Mouse (Mus musculus): ENCODE data around the gene Hmx2. TPM values are rescaled to one million over a fixed set of nuclear protein-coding genes. Genes with fewer than 3 reads are reported as not detected.

Hmx2 gene
- polyA plus RNA-seq, 1 experiment from 2014 or later, result not detected

DNA sequence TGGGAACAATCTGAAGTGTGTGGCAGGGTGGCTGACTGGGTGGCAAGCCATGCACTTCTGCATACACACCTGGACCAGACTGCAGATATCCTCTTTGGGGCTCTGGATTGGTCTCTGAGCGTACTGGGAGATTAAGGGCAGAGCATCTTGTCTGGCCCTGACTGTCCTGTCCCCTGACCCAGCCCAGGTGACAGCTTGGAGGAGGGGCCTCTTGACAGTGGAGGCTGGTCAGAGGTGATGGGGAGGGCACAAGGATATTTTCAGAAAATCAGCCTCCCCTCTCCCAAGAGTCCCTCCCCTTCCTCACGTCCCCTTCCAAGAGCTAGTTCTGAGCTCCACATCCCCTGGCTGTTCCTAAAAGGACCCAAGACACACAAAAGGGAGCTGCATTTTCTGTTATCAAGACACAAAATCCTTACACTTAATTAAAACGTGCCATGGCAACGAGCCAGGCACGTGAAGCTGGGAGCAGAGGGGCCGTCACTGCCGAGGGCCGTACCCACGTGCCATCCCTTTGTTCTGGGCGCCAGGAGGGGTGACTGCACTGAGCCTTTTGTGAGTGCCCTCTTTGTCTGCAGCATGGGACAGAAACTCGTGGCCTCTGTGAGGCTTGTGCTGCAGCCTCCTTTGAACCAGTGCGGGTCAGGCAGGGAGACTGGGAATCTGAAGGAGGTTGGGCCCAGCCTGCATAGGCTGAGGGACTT is 49.4 kb downstream of the Hmx2 start:
- Histone ChIP-seq H3K79me2 (ENCODE audit: inconsistent target) (no peaks in the 10 kb centered on the region), H3K27ac (no peak overlapping the region), H3K36me3 (ENCODE audit: inconsistent target) (no peaks in the 10 kb centered on the region), H3K4me3 (ENCODE audit: inconsistent target) (no peak overlapping the region)
- WGBS (ENCODE audit: missing documents), result 38% methylated on average over 12 of the region's 12 CpGs

DNA sequence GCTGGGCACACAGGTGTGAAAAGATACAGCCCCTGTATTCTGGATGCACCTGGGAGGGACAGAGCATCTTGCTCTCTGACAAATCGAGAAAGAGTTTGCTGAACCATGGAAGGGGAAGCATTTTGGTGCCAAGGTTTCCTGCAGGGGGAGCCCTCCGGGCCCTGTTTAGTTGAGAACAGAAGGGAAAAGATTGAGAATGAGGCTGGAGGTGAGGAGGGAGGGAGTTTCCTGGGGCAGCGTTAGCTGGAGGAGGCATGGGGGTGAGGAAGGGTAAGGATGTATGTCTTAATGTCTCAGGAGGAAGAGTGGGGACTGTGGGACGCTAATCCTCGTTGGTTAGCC is 49.9 kb downstream of the Hmx2 start:
- Histone ChIP-seq H3K4me3 (ENCODE audit: inconsistent target) (no peak overlapping the region), H3K79me2 (ENCODE audit: inconsistent target) (no peaks in the 10 kb centered on the region), H3K27ac (no peak overlapping the region), H3K36me3 (ENCODE audit: inconsistent target) (no peaks in the 10 kb centered on the region)
- WGBS (ENCODE audit: missing documents), result 9% methylated on average over 5 of the region's 5 CpGs

DNA sequence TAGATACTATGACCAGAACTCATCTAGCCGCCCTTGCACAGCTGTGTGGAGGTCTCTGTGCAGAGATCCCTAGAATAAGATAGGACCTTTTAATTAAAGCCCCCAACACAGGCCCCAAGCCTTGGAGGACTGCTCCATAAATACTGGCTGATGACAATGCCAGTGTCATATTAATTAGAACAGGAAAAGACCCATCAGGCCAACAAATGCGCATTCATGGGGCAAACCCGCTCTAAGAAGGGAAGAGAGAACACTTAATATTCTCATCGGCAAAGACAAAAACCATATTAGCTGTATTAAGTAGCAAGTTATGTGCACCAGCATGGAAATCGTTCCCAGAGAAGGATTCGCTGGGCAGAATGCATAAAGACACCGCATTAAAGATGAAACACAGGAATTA is 53.5 kb downstream of the Hmx2 start:
- Histone ChIP-seq H3K79me2 (ENCODE audit: inconsistent target) (no peaks in the 10 kb centered on the region), H3K4me3 (ENCODE audit: inconsistent target) (no peak overlapping the region), H3K36me3 (ENCODE audit: inconsistent target) (no peaks in the 10 kb centered on the region), H3K27ac (no peak overlapping the region)
- 93% methylated on average over 7 of the region's 7 CpGs for WGBS (ENCODE audit: missing documents)

DNA sequence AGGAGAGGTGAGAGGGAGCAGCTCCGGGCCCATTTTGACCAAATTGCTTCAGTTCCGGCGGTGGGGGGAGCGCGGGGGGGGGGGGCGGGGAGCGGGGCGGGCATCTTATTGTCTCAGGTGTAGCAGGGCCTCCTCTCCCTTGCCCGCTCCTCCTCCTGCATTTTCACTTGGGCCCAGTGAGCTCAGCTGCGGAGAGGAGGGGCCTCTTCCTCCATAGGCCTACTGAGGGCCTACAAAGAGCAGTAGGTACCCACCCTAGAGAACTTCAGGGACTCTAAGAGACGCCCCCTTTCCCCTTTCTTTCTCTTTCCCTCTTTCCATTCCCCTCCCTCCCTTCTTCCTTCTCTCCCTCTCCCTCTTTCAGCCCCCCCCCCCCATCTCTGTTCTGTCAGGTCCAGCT is 54.6 kb downstream of the Hmx2 start:
- Histone ChIP-seq H3K27ac (no peak overlapping the region), H3K4me3 (ENCODE audit: inconsistent target) (no peak overlapping the region), H3K79me2 (ENCODE audit: inconsistent target) (no peaks in the 10 kb centered on the region), H3K36me3 (ENCODE audit: inconsistent target) (no peaks in the 10 kb centered on the region)
- WGBS (ENCODE audit: missing documents), result 24% methylated on average over 10 of the region's 11 CpGs

- WGBS (ENCODE audit: missing documents), result 91% methylated on average over 10 of the region's 10 CpGs
- Histone ChIP-seq H3K27ac (no peak overlapping the region), H3K36me3 (ENCODE audit: inconsistent target) (no peaks in the 10 kb centered on the region), H3K4me3 (ENCODE audit: inconsistent target) (no peak overlapping the region), H3K79me2 (ENCODE audit: inconsistent target) (no peaks in the 10 kb centered on the region)
Measured at GRCm38 (mm10) chr7:131604946-131605345, 56.4 kb downstream of the Hmx2 start.

- H3K27ac ChIP-seq, result no peak overlapping the region
- H3K4me3 ChIP-seq (ENCODE audit: inconsistent target), result no peak overlapping the region
- H3K79me2 ChIP-seq (ENCODE audit: inconsistent target), result no peaks in the 10 kb centered on the region
- 59% methylated on average over 4 of the region's 4 CpGs for WGBS (ENCODE audit: missing documents)
- no peaks in the 10 kb centered on the region for H3K36me3 ChIP-seq (ENCODE audit: inconsistent target)
Measured at GRCm38 (mm10) chr7:131605481-131605880, 56.9 kb downstream of the Hmx2 start.

Other genes with a start within 250 kb of the Hmx2 start
- not detected in 3 replicates for gene Cuzd1, start 226.5 kb upstream of the Hmx2 start, polyA plus RNA-seq (2018)
- gene Fam24b, start 219.3 kb upstream of the Hmx2 start, polyA plus RNA-seq (2018), result not detected in 3 replicates
- not detected in 3 replicates for gene Fam24a, start 214.9 kb upstream of the Hmx2 start, polyA plus RNA-seq (2018)
- 2.7 to 8.3 TPM (median 8.1 TPM) in 3 replicates for gene 2310057M21Rik, start 186.0 kb upstream of the Hmx2 start, polyA plus RNA-seq (2018)
- 10.7 to 21.0 TPM (median 14.8 TPM) in 3 replicates for gene Pstk, start 177.6 kb upstream of the Hmx2 start, polyA plus RNA-seq (2018)
- gene Ikzf5, start 138.3 kb upstream of the Hmx2 start, polyA plus RNA-seq (2018), result 7.5 to 9.6 TPM (median 8.9 TPM) in 3 replicates
- 27.8 to 52.5 TPM (median 36.1 TPM) in 3 replicates for gene Acadsb, start 138.2 kb upstream of the Hmx2 start, polyA plus RNA-seq (2018)
- not detected in 3 replicates for gene Hmx3, start 5.9 kb upstream of the Hmx2 start, polyA plus RNA-seq (2018)
- 36.6 to 51.4 TPM (median 42.7 TPM) in 3 replicates for gene Bub3, start 11.4 kb downstream of the Hmx2 start, polyA plus RNA-seq (2018)

Measured in macrophage (primary cell).